Mouse (Mus musculus): ENCODE measurements around the gene Zfp128. TPM values are rescaled to one million over a fixed set of nuclear protein-coding genes. Genes with fewer than 3 reads are reported as not detected.

Zfp128 gene
- polyA plus RNA-seq, 1 experiment from 2014 or later, result 9.0 TPM

DNA sequence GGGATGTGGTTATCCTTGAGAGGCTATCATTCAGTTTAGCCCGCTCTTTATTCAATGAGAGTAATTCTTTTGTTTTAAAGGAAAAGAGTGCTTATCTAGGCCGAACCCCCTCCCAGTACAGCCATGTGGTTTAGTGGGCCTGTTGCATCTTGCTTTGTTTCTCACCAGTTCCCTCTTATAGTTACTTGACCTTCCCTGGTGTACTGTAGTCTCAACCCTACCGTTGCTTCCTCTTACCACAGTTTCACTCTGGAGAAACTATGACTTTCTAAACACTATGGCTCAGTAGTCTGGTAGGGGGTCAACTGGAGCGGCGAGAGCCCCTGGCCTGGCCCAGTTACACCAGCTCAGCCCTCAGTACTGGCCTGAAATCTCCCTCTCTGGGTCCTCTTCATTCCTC, 6.6 kb downstream of the Zfp128 start:
- Histone ChIP-seq H3K4me1 (ENCODE audit: control insufficient read depth, insufficient read depth, low read length) (peaks cover 3% of the 10 kb centered on the region; the same call in 1 of the 2 replicates), H3K9me3 (ENCODE audit: control insufficient read depth, low read length) (no peaks in the 10 kb centered on the region), H3K27me3 (ENCODE audit: control insufficient read depth, insufficient read depth, low read length) (no peaks in the 10 kb centered on the region), H3K36me3 (ENCODE audit: control insufficient read depth, insufficient read depth, low read length) (peaks cover 69% of the 10 kb centered on the region), H3K4me3 (replicated peaks; ENCODE audit: low read depth, low read length) (no peak overlapping the region), H3K9ac (replicated peaks; ENCODE audit: low read length) (no peak overlapping the region), H3K4me2 (ENCODE audit: low read length) (no peak overlapping the region), H3K27ac (replicated peaks; ENCODE audit: low read depth, low read length) (no peak overlapping the region)
- 93% methylated on average over 5 of the region's 5 CpGs for WGBS
- ATAC-seq (ENCODE audit: low FRiP score, low TSS enrichment) (no peak), DNase-seq (no peak)

DNA sequence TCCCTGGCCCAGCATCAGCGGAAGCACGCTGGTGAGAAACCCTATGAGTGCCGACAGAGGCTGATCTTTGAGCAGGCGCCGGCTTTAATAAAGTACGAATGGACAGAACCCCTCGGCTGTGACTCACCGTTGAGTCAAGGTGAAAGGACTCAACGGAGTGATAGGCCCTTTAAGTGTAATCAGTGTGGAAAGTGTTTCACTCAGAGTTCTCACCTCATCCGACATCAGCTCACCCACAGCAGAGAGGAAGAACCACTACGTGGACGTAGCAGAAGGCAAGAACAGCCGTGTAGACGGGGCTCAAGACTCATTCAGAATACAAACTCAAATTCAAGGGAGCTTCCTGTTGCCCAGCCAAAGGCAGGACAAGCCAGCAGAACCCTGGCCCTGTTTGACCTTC, 10.0 kb downstream of the Zfp128 start:
- Histone ChIP-seq H3K27me3 (ENCODE audit: control insufficient read depth, insufficient read depth, low read length) (no peaks in the 10 kb centered on the region), H3K9ac (replicated peaks; ENCODE audit: low read length) (no peak overlapping the region), H3K27ac (replicated peaks; ENCODE audit: low read depth, low read length) (no peak overlapping the region), H3K9me3 (ENCODE audit: control insufficient read depth, low read length) (no peaks in the 10 kb centered on the region), H3K36me3 (ENCODE audit: control insufficient read depth, insufficient read depth, low read length) (peaks cover 53% of the 10 kb centered on the region), H3K4me2 (ENCODE audit: low read length) (no peak overlapping the region), H3K4me1 (ENCODE audit: control insufficient read depth, insufficient read depth, low read length) (no peaks in the 10 kb centered on the region), H3K4me3 (replicated peaks; ENCODE audit: low read depth, low read length) (no peak overlapping the region)
- ATAC-seq (ENCODE audit: low FRiP score, low TSS enrichment) (no peak), DNase-seq (no peak)
- 94% methylated on average over 14 of the region's 14 CpGs for WGBS

DNA sequence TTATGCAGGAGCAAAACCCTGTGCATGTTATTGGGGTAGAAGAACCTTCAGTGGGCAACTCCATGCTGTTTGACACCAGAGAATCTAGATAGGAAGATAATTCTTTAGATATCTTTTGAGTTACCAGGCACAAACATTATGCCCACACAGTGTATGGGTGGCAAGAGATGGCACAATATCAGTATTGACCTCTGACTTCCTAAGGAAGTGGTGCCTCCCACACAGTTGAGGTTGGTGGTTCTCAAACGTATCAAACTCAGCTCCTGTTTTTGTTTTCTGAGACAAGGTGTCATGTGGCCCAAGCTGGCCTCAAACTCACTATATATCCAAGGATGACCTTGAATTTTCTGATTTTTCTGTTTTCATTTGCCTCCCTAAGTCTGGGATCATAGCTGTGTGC, 10.4 kb downstream of the Zfp128 start:
- Histone ChIP-seq H3K27ac (replicated peaks; ENCODE audit: low read depth, low read length) (no peak overlapping the region), H3K9ac (replicated peaks; ENCODE audit: low read length) (no peak overlapping the region), H3K27me3 (ENCODE audit: control insufficient read depth, insufficient read depth, low read length) (no peaks in the 10 kb centered on the region), H3K4me2 (ENCODE audit: low read length) (no peak overlapping the region), H3K4me3 (replicated peaks; ENCODE audit: low read depth, low read length) (no peak overlapping the region), H3K36me3 (ENCODE audit: control insufficient read depth, insufficient read depth, low read length) (peaks cover 49% of the 10 kb centered on the region), H3K4me1 (ENCODE audit: control insufficient read depth, insufficient read depth, low read length) (no peaks in the 10 kb centered on the region), H3K9me3 (ENCODE audit: control insufficient read depth, low read length) (no peaks in the 10 kb centered on the region)
- ATAC-seq (ENCODE audit: low FRiP score, low TSS enrichment) (no peak), DNase-seq (no peak)
- WGBS, result 88% methylated on average over 1 of the region's 1 CpGs

DNA sequence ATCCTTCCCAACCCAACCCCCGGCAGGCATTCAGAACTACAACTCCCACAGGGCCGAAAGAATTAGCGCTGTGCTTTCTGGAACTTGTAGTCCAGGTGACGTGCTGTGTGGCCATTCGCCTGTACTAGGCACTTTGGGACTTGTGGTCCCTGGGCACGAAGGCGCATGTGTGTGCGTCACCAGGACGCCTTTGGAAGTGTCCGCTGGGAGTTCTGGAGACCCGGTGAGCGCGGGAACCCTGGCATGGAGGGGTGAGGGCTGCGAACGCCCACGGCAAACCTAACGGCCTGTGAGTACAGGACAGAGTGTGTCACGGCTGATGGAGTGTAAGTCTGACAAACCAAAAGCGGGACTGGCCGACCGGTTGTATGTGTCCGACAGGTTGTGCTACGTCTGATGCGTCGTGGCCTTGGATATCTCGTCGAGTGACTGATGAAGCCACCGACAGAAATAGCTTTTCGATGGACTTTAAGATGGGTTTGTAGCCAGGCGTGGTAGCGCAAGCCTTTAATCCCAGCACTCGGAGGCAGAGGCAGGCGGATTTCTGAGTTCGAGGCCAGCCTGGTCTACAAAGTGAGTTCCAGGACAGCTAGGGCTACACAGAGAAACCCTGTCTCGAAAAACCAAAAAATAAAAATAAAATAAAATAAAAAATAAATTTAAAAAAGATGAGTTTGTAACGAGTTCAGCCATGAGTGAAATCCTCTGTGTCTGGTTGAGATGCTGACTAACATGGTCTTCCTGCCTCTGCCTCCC, 16.9 kb downstream of the Zfp128 start, which contains the start of gene Zscan22:
Gene Zscan22 (plus strand): TSS at position 161 of the 756 bp plus-strand sequence.
- Histone ChIP-seq H3K4me2 (ENCODE audit: low read length) (peak within 1 kb of the TSS; percentile 52), H3K27ac (replicated peaks; ENCODE audit: low read depth, low read length) (0 out of 2 replicates have a peak within 1 kb of the TSS, but pooled peaks have one; percentile 21), H3K4me1 (ENCODE audit: control insufficient read depth, insufficient read depth, low read length) (peaks cover 6% of the 10 kb centered on the region; the same call in 1 of the 2 replicates), H3K36me3 (ENCODE audit: control insufficient read depth, insufficient read depth, low read length) (no peaks in the 10 kb centered on the region), H3K27me3 (ENCODE audit: control insufficient read depth, insufficient read depth, low read length) (no peaks in the 10 kb centered on the region), H3K9me3 (ENCODE audit: control insufficient read depth, low read length) (no peaks in the 10 kb centered on the region), H3K4me3 (replicated peaks; ENCODE audit: low read depth, low read length) (peak within 1 kb of the TSS; percentile 54), H3K9ac (replicated peaks; ENCODE audit: low read length) (peak within 1 kb of the TSS; percentile 58)
- DNase-seq (peak; percentile 97), ATAC-seq (ENCODE audit: low FRiP score, low TSS enrichment) (peak; percentile 97)
- 7% methylated on average over 36 of the region's 36 CpGs for WGBS

DNA sequence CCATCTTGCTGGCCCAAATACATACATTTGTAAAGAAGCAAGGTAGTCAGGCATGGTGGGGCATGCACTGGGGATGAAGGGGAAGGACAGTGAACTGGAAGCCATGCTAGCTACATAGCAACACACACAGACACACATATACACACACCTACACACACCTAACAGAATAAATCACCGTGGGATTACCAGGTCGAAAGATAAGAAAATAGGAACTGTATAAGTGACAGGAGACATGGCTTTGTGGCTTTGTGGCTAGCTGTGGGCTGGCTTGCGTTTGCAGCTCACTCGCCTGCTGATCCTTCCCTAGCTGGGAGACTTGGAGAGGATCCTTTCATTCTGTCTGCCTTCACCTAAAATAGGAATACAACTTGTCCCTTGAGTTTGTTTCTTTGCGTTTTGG, 20.5 kb downstream of the Zfp128 start:
- peaks cover 6% of the 10 kb centered on the region; the same call in 1 of the 2 replicates for H3K4me1 ChIP-seq (ENCODE audit: control insufficient read depth, insufficient read depth, low read length)
- ATAC-seq (ENCODE audit: low FRiP score, low TSS enrichment), result no peak
- 93% methylated on average over 5 of the region's 5 CpGs for WGBS
- no peak overlapping the region for H3K4me2 ChIP-seq (ENCODE audit: low read length)
- no peak overlapping the region for H3K27ac ChIP-seq (replicated peaks; ENCODE audit: low read depth, low read length)
- H3K27me3 ChIP-seq (ENCODE audit: control insufficient read depth, insufficient read depth, low read length), result no peaks in the 10 kb centered on the region
- no peak for DNase-seq
- no peak overlapping the region for H3K4me3 ChIP-seq (replicated peaks; ENCODE audit: low read depth, low read length)
- peaks cover 16% of the 10 kb centered on the region for H3K36me3 ChIP-seq (ENCODE audit: control insufficient read depth, insufficient read depth, low read length)
- H3K9ac ChIP-seq (replicated peaks; ENCODE audit: low read length), result no peak overlapping the region
- no peaks in the 10 kb centered on the region for H3K9me3 ChIP-seq (ENCODE audit: control insufficient read depth, low read length)

GRCm38 (mm10) chr7:12903623-12904022, 22.6 kb downstream of the Zfp128 start:
- H3K4me1 ChIP-seq (ENCODE audit: control insufficient read depth, insufficient read depth, low read length), result peaks cover 2% of the 10 kb centered on the region; the same call in 1 of the 2 replicates
- DNase-seq, result no peak
- H3K27me3 ChIP-seq (ENCODE audit: control insufficient read depth, insufficient read depth, low read length), result no peaks in the 10 kb centered on the region
- peaks cover 37% of the 10 kb centered on the region for H3K36me3 ChIP-seq (ENCODE audit: control insufficient read depth, insufficient read depth, low read length)
- ATAC-seq (ENCODE audit: low FRiP score, low TSS enrichment), result no peak
- H3K9me3 ChIP-seq (ENCODE audit: control insufficient read depth, low read length), result no peaks in the 10 kb centered on the region
- H3K27ac ChIP-seq (replicated peaks; ENCODE audit: low read depth, low read length), result no peak overlapping the region
- no peak overlapping the region for H3K4me2 ChIP-seq (ENCODE audit: low read length)
- no peak overlapping the region for H3K9ac ChIP-seq (replicated peaks; ENCODE audit: low read length)
- WGBS, result 59% methylated on average over 10 of the region's 10 CpGs
- H3K4me3 ChIP-seq (replicated peaks; ENCODE audit: low read depth, low read length), result no peak overlapping the region

DNA sequence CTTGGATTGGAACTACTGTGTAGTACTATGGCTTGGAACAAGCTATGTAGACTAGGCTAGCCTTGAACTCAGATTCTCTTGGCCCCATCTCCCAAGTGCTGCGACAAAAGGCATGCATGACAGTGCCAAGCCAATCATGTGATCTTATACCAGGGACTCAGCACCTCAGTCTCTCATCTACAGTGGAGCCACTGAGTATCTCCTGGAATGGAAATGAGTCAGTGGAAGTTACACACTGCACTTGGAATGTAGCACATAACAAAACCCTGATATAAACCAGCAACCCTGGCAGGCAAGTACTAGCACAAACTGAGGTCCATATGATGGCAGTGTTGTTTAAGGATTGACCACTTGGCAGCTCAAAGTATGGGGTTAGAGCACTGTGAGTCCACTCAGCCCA, 24.2 kb downstream of the Zfp128 start:
- H3K9ac ChIP-seq (replicated peaks; ENCODE audit: low read length), result no peak overlapping the region
- no peak overlapping the region for H3K4me2 ChIP-seq (ENCODE audit: low read length)
- H3K27me3 ChIP-seq (ENCODE audit: control insufficient read depth, insufficient read depth, low read length), result no peaks in the 10 kb centered on the region
- DNase-seq (no peak), ATAC-seq (ENCODE audit: low FRiP score, low TSS enrichment) (no peak)
- no peak overlapping the region for H3K4me3 ChIP-seq (replicated peaks; ENCODE audit: low read depth, low read length)
- H3K36me3 ChIP-seq (ENCODE audit: control insufficient read depth, insufficient read depth, low read length), result peaks cover 40% of the 10 kb centered on the region
- H3K4me1 ChIP-seq (ENCODE audit: control insufficient read depth, insufficient read depth, low read length), result 0 out of 2 replicates have a peak, but pooled peaks cover 2% of the 10 kb centered on the region
- no peaks in the 10 kb centered on the region for H3K9me3 ChIP-seq (ENCODE audit: control insufficient read depth, low read length)
- WGBS, result 100% methylated on average over 1 of the region's 1 CpGs
- H3K27ac ChIP-seq (replicated peaks; ENCODE audit: low read depth, low read length), result no peak overlapping the region

DNA sequence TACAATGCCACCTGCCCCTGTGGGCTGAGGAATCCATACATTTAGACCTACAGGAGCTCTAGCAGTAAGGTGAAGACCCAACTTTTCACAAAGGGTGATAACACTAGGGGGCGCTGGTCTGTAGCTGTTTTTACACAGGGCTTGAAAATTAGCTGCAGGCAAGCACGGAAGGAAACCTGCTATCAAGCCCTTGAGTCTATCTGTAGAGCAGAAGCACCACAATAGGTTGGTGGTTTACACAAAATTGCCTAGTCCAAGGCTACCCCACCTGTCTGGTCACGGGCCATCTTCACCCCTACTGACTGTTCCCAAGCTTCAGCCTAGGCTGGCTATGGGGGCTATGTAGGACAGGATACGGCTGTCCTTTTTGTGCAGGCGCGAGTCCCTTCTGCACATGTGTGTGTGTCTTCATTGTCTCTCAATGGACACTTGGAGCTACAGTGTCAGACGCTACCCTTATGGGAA, 28.6 kb downstream of the Zfp128 start:
- H3K9me3 ChIP-seq (ENCODE audit: control insufficient read depth, low read length), result no peaks in the 10 kb centered on the region
- ATAC-seq (ENCODE audit: low FRiP score, low TSS enrichment) (peak; percentile 9; the same call in 1 of the 2 replicates), DNase-seq (peak; percentile 84)
- H3K27me3 ChIP-seq (ENCODE audit: control insufficient read depth, insufficient read depth, low read length), result no peaks in the 10 kb centered on the region
- H3K4me2 ChIP-seq (ENCODE audit: low read length), result peak overlapping the region; percentile 56
- 0 out of 2 replicates have a peak, but pooled peaks cover 2% of the 10 kb centered on the region for H3K4me1 ChIP-seq (ENCODE audit: control insufficient read depth, insufficient read depth, low read length)
- peak overlapping the region; percentile 86 for H3K27ac ChIP-seq (replicated peaks; ENCODE audit: low read depth, low read length)
- peak overlapping the region; percentile 43 for H3K4me3 ChIP-seq (replicated peaks; ENCODE audit: low read depth, low read length)
- H3K9ac ChIP-seq (replicated peaks; ENCODE audit: low read length), result peak overlapping the region; percentile 61; the same call in 1 of the 2 replicates
- WGBS, result 36% methylated on average over 7 of the region's 7 CpGs
- H3K36me3 ChIP-seq (ENCODE audit: control insufficient read depth, insufficient read depth, low read length), result peaks cover 36% of the 10 kb centered on the region

Data from midbrain, embryonic 14.5 days (tissue).